Mouse (Mus musculus): ENCODE measurements around the gene Ppp6r2. TPM values are rescaled to one million over a fixed set of nuclear protein-coding genes. Genes with fewer than 3 reads are reported as not detected.
A peak's percentile ranks its signal among the peaks of the same experiment; 100 is the strongest.

The Ppp6r2 gene
- polyA plus RNA-seq, 1 experiment from 2014 or later: 26.8 TPM

- ATAC-seq (replicated peaks; ENCODE audit: low FRiP score, low read depth) (no peak), DNase-seq (ENCODE audit: low spot score) (no peak)
- Histone ChIP-seq H3K27me3 (ENCODE audit: insufficient read depth, low read length) (no peaks in the 10 kb centered on the region), H3K9me3 (replicated peaks; ENCODE audit: low read length) (no peaks in the 10 kb centered on the region), H3K36me3 (ENCODE audit: insufficient read depth, low read length) (no peaks in the 10 kb centered on the region), H3K4me1 (replicated peaks; ENCODE audit: insufficient read depth, low read length) (peaks cover 32% of the 10 kb centered on the region), H3K9ac (ENCODE audit: low read depth, low read length) (no peak overlapping the region), H3K27ac (peak overlapping the region; percentile 93), H3K4me2 (ENCODE audit: low read length) (peak overlapping the region; percentile 73), H3K4me3 (replicated peaks; ENCODE audit: low read depth, low read length) (peak overlapping the region; percentile 65; the same call in 1 of the 2 replicates)
- peak; percentile 45 for TF ChIP-seq CTCF (IDR thresholded peaks at IDR 0.05; ENCODE audit: low read depth)
- WGBS: 52% methylated on average over 10 of the region's 10 CpGs
These were observed 29.6 kb upstream of the Ppp6r2 start for GRCm38 (mm10) chr15:89181561-89182270.

DNA sequence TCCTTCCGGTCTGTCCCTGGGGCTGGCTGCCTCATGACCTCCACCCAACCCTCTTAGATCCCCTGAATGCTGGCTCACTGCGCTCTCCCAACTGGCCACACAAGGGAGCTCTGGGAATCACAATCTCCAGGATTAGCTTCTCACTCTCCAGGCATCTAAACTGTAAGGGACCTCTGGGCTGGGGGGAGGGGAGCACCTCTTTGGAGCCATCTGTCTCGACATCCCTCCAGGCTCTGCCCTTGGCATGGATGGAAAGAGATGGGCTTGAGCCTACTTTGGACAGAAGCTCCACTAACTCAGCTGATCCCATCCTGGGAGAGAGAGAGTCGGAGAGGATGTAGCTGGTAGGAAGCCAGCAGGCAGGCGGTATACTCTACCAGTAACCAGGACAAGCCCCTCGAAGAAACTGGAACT lies 29.0 kb upstream of the Ppp6r2 start:
- 0 out of 2 replicates have a peak overlapping the region, but pooled peaks have one; percentile 73 for H3K4me2 ChIP-seq (ENCODE audit: low read length)
- peaks cover 25% of the 10 kb centered on the region for H3K4me1 ChIP-seq (replicated peaks; ENCODE audit: insufficient read depth, low read length)
- H3K36me3 ChIP-seq (ENCODE audit: insufficient read depth, low read length): no peaks in the 10 kb centered on the region
- WGBS: 28% methylated on average over 6 of the region's 6 CpGs
- no peaks in the 10 kb centered on the region for H3K27me3 ChIP-seq (ENCODE audit: insufficient read depth, low read length)
- peak; percentile 60; the same call in 1 of the 2 replicates for TF ChIP-seq CTCF (IDR thresholded peaks at IDR 0.05; ENCODE audit: low read depth)
- no peaks in the 10 kb centered on the region for H3K9me3 ChIP-seq (replicated peaks; ENCODE audit: low read length)
- DNase-seq (ENCODE audit: low spot score) (peak; percentile 89), ATAC-seq (replicated peaks; ENCODE audit: low FRiP score, low read depth) (no peak)
- H3K9ac ChIP-seq (ENCODE audit: low read depth, low read length): no peak overlapping the region
- peak overlapping the region; percentile 44 for H3K27ac ChIP-seq
- H3K4me3 ChIP-seq (replicated peaks; ENCODE audit: low read depth, low read length): no peak overlapping the region

DNA sequence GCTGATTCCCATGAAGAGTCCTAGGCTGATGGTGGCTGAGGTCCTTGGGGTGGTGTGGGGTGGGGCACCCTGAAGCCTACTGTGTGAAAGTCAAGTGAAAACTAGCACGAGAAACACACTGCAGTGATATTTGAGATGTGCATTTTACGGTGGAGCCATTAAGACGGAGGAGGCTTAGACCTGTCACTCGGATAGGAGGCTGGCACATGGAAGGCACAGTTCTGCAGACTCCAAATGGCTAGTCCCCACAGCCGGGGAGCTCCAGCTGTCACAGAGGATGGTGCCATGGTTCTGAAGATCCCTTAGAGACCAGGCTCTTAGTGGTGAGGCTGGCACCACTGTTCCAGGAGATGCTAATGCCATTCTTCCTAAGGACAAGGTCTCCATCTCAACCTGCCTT lies 28.5 kb upstream of the Ppp6r2 start:
- peak overlapping the region; percentile 44; the same call in 1 of the 2 replicates for H3K27ac ChIP-seq
- H3K36me3 ChIP-seq (ENCODE audit: insufficient read depth, low read length): no peaks in the 10 kb centered on the region
- WGBS: 38% methylated on average over 5 of the region's 5 CpGs
- no peak for TF ChIP-seq CTCF (IDR thresholded peaks at IDR 0.05; ENCODE audit: low read depth)
- no peaks in the 10 kb centered on the region for H3K27me3 ChIP-seq (ENCODE audit: insufficient read depth, low read length)
- no peaks in the 10 kb centered on the region for H3K9me3 ChIP-seq (replicated peaks; ENCODE audit: low read length)
- ATAC-seq (replicated peaks; ENCODE audit: low FRiP score, low read depth) (no peak), DNase-seq (ENCODE audit: low spot score) (no peak)
- H3K4me2 ChIP-seq (ENCODE audit: low read length): 0 out of 2 replicates have a peak overlapping the region, but pooled peaks have one; percentile 3
- H3K4me1 ChIP-seq (replicated peaks; ENCODE audit: insufficient read depth, low read length): peaks cover 20% of the 10 kb centered on the region
- H3K9ac ChIP-seq (ENCODE audit: low read depth, low read length): no peak overlapping the region
- no peak overlapping the region for H3K4me3 ChIP-seq (replicated peaks; ENCODE audit: low read depth, low read length)

GRCm38 (mm10) chr15:89184141-89184936 lies 27.0 kb upstream of the Ppp6r2 start:
- no peak for TF ChIP-seq CTCF (IDR thresholded peaks at IDR 0.05; ENCODE audit: low read depth)
- Histone ChIP-seq H3K36me3 (ENCODE audit: insufficient read depth, low read length) (no peaks in the 10 kb centered on the region), H3K4me2 (ENCODE audit: low read length) (no peak overlapping the region), H3K4me3 (replicated peaks; ENCODE audit: low read depth, low read length) (no peak overlapping the region), H3K27me3 (ENCODE audit: insufficient read depth, low read length) (no peaks in the 10 kb centered on the region), H3K4me1 (replicated peaks; ENCODE audit: insufficient read depth, low read length) (peaks cover 12% of the 10 kb centered on the region), H3K9me3 (replicated peaks; ENCODE audit: low read length) (no peaks in the 10 kb centered on the region), H3K27ac (no peak overlapping the region), H3K9ac (ENCODE audit: low read depth, low read length) (no peak overlapping the region)
- DNase-seq (ENCODE audit: low spot score) (no peak), ATAC-seq (replicated peaks; ENCODE audit: low FRiP score, low read depth) (no peak)
- WGBS: 66% methylated on average over 5 of the region's 5 CpGs

DNA sequence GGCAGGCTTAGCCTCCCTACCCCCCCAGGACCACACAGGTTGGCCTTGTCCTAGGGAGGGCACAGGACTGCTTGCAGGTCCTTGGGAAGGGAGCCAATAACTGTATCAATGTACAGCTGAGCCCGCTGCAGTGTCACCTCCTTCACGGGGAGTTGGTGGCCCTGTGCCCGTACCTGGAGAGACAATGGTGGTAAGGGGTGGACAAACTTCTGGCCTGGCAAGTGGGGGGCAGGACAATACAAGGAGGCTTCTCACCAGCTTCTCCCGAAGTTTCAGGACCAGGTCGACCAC lies 26.5 kb upstream of the Ppp6r2 start:
- TF ChIP-seq CTCF (IDR thresholded peaks at IDR 0.05; ENCODE audit: low read depth): no peak
- Histone ChIP-seq H3K36me3 (ENCODE audit: insufficient read depth, low read length) (no peaks in the 10 kb centered on the region), H3K9me3 (replicated peaks; ENCODE audit: low read length) (no peaks in the 10 kb centered on the region), H3K4me1 (replicated peaks; ENCODE audit: insufficient read depth, low read length) (peaks cover 12% of the 10 kb centered on the region), H3K4me3 (replicated peaks; ENCODE audit: low read depth, low read length) (no peak overlapping the region), H3K27me3 (ENCODE audit: insufficient read depth, low read length) (no peaks in the 10 kb centered on the region), H3K27ac (no peak overlapping the region), H3K4me2 (ENCODE audit: low read length) (no peak overlapping the region), H3K9ac (ENCODE audit: low read depth, low read length) (no peak overlapping the region)
- no peak for DNase-seq (ENCODE audit: low spot score)
- ATAC-seq (replicated peaks; ENCODE audit: low FRiP score, low read depth): no peak
- 88% methylated on average over 5 of the region's 5 CpGs for WGBS

DNA sequence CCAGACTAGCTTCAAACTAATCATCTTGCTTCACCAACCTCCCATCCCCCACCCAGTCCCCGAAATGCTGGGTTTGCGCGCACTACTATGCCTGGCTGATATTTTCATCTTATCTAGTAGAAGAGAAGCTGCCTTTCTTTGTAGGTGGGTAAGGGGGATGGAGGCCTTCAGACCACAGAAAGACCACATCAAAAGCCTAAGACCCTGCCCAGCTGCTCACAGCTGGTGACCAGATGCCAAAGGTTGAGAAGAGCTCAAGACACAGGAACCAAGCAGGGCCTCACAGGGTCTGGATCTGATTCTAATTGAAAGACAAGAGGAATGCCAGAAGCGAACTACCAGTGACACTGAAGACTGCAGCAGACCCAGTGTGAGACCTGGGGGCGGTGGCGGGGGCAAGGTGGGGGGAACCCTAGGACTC lies 16.1 kb upstream of the Ppp6r2 start:
- H3K4me1 ChIP-seq (replicated peaks; ENCODE audit: insufficient read depth, low read length): peaks cover 10% of the 10 kb centered on the region
- peak overlapping the region; percentile 99 for H3K9ac ChIP-seq (ENCODE audit: low read depth, low read length)
- H3K36me3 ChIP-seq (ENCODE audit: insufficient read depth, low read length): 0 out of 2 replicates have a peak, but pooled peaks cover 1% of the 10 kb centered on the region
- ATAC-seq (replicated peaks; ENCODE audit: low FRiP score, low read depth) (no peak), DNase-seq (ENCODE audit: low spot score) (no peak)
- no peak for TF ChIP-seq CTCF (IDR thresholded peaks at IDR 0.05; ENCODE audit: low read depth)
- H3K27ac ChIP-seq: peak overlapping the region; percentile 100
- H3K9me3 ChIP-seq (replicated peaks; ENCODE audit: low read length): no peaks in the 10 kb centered on the region
- peak overlapping the region; percentile 71 for H3K4me2 ChIP-seq (ENCODE audit: low read length)
- WGBS: 44% methylated on average over 6 of the region's 6 CpGs
- no peaks in the 10 kb centered on the region for H3K27me3 ChIP-seq (ENCODE audit: insufficient read depth, low read length)
- H3K4me3 ChIP-seq (replicated peaks; ENCODE audit: low read depth, low read length): peak overlapping the region; percentile 91
